Mouse (Mus musculus): ENCODE measurements at regions not wholly inside any gene's neighbourhood (a gene's known extent, or its start where the extent isn't known, plus 50 kb on each side); places are given as distances from the start of the nearest gene placed in this dataset.

DNA sequence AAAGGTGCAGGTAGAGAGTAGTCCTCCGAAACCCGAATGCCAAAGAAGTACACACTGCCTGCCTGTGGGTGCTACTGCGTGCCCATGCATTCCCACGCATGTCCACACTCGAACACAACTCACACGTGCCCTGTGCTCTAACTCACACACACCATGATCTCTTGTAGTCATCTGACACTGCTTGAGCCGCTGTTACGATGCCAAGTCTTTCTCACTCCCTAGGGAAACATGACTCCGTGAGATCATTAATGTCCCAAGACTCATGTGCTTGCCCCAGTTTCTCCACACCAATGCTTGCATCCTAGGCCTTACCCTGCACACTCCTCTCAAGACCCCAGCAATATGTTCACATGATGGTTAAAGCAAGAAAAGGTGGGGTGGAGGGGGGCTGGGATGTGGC lies 90.2 kb upstream of the Wnt4 start:
- TF ChIP-seq CTCF (IDR thresholded peaks at IDR 0.05; ENCODE audit: low read depth): no peak
- TF ChIP-seq EP300 (IDR thresholded peaks at IDR 0.05; ENCODE audit: low read depth): no peak
